Mouse (Mus musculus) stomach, postnatal 0 days (tissue): Measurements from ENCODE around the gene Pakap.

Experiments used
- CTCF ChIP-seq: IDR thresholded peaks from 2 replicates; pipeline ENCODE4 v1.5.1; 2016; ENCODE audit warnings: antibody characterized with exemption, low read depth, mild to moderate bottlenecking, moderate library complexity
- EP300 ChIP-seq: optimal IDR thresholded peaks from 2 replicates; pipeline ENCODE3; 2016; ENCODE audit warnings: antibody characterized with exemption

- TF ChIP-seq CTCF (peak; percentile 93), EP300 (no peak)
Observed at GRCm38 (mm10) chr4:57607247-57607942, 39.4 kb downstream of the Pakap start.
